Mouse (Mus musculus) neural tube, embryonic 15.5 days (tissue): Measurements from ENCODE around the gene Spint3. TPM values are rescaled to one million over a fixed set of nuclear protein-coding genes. Genes with fewer than 3 reads are reported as not detected.
"Not testable (repeated sequence)": the region's sequence is repeated elsewhere in the genome, so short reads cannot be mapped to it uniquely, and the experiment has no call there.

Experiments used
- ATAC-seq: fragments of 200-750 bp; cut with Nextera tagmentation; 2 replicates; pipeline ENCODE4 v1.8.0; 2017; ENCODE audit warnings: mild to moderate bottlenecking, moderate TSS enrichment, moderate library complexity; ENCODE audit not compliant: low FRiP score
- H3K27ac ChIP-seq: fragments of 300-500 bp; sonication (generic); replicated peaks from 2 replicates; pipeline ENCODE4 v1.5.1; 2015; ENCODE audit warnings: mild to moderate bottlenecking, inconsistent platforms
- H3K27me3 ChIP-seq: fragments of 300-500 bp; sonication (generic); replicated peaks from 2 replicates; pipeline ENCODE4 v1.6.1; 2015; ENCODE audit warnings: inconsistent platforms
- H3K36me3 ChIP-seq: fragments of 300-500 bp; sonication (generic); 2 replicates; pipeline ENCODE4 v1.6.1; 2015; ENCODE audit warnings: inconsistent platforms
- H3K4me1 ChIP-seq: fragments of 300-500 bp; sonication (generic); 2 replicates; pipeline ENCODE4 v1.6.1; 2015; ENCODE audit warnings: inconsistent platforms
- H3K4me2 ChIP-seq: fragments of 300-500 bp; sonication (generic); 2 replicates; pipeline ENCODE4 v1.6.1; 2015; ENCODE audit warnings: inconsistent platforms, mild to moderate bottlenecking, moderate library complexity
- H3K4me3 ChIP-seq: fragments of 300-500 bp; sonication (generic); replicated peaks from 2 replicates; pipeline ENCODE4 v1.5.1; 2015; ENCODE audit warnings: mild to moderate bottlenecking, inconsistent platforms
- H3K9ac ChIP-seq: fragments of 300-500 bp; sonication (generic); replicated peaks from 2 replicates; pipeline ENCODE4 v1.6.1; 2015; ENCODE audit warnings: mild to moderate bottlenecking, inconsistent platforms
- H3K9me3 ChIP-seq: fragments of 300-500 bp; sonication (generic); replicated peaks from 2 replicates; pipeline ENCODE4 v1.6.1; 2016; ENCODE audit warnings: inconsistent platforms
- WGBS: fragments of 180-500 bp; shearing (Covaris S2); methylation state at CpG from one replicate; pipeline ENCODE4 v1.1.7; 2015; ENCODE audit warnings: mixed read lengths; 5-methylcytosine and 5-hydroxymethylcytosine counted together
- polyA plus RNA-seq: library from polyadenylated mRNA; unstranded; fragments of >200 nt; fragmentation: Nextera tagmentation; extraction: Ambion mirVana; gene quantifications from 2 replicates; pipeline ENCODE4 v1.2.1, GENCODE M21; 2015

Spint3 gene
- polyA plus RNA-seq: not detected in 2 replicates

DNA sequence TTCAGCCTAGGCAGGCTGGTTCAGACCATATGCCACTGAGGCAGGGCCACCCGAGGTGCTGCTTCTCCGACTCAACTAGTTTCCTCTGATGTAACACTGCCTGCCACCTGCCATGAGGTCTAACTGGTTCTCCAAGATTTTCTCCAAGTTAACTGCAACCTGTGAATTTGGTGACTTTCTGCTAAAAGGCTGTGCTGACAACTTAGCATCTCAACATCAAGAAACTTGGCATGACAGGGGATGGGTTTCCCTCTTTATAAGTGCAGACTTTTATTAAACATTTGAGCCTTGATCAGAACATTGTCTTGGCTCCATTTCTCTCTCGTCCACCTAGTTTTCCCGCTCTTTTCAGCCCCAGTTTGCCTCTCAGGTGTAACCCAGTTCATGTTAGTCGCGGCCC is at the start of gene Spint3:
Gene Spint3, minus strand, starts transcription at position 101 of the 400 bp plus-strand sequence.
- not testable (repeated sequence) for H3K9me3 ChIP-seq, H3K4me3 ChIP-seq

DNA sequence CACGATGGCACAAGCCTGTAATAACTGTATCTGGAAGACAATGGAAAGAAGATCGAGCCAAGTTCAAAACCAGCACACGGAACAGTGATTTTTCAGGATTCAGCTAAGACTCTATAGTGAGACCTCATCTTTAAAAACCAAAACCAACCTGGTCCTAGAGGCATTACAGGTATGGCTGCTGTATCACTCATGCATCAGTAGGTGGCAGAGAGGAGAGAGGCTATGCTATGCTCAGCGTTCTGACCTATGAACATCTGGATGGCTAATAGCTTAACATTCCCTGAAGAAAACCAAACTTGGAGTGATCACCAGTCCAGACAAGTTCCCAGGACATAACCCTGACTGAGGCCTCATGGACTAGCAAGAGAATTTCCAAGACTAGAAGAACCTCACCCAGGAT is 48.5 kb upstream of the Spint3 start:
- no peaks in the 10 kb centered on the region for H3K27me3 ChIP-seq
- no peaks in the 10 kb centered on the region for H3K4me1 ChIP-seq
- H3K4me2 ChIP-seq: no peak overlapping the region
- no peak for ATAC-seq
- no peak overlapping the region for H3K4me3 ChIP-seq
- no peak overlapping the region for H3K9ac ChIP-seq
- no peaks in the 10 kb centered on the region for H3K9me3 ChIP-seq
- H3K27ac ChIP-seq: no peak overlapping the region
- 82% methylated on average over 4 of the region's 4 CpGs for WGBS
- H3K36me3 ChIP-seq: no peaks in the 10 kb centered on the region

More for the DNA sequence above, at the start of gene Spint3:
- not testable (repeated sequence) for ATAC-seq, H3K4me1 ChIP-seq, H3K27me3 ChIP-seq, H3K4me2 ChIP-seq, H3K27ac ChIP-seq, H3K36me3 ChIP-seq, H3K9ac ChIP-seq
- whole genome bisulfite sequencing: 89% methylated on average over 6 of the region's 6 CpGs

DNA sequence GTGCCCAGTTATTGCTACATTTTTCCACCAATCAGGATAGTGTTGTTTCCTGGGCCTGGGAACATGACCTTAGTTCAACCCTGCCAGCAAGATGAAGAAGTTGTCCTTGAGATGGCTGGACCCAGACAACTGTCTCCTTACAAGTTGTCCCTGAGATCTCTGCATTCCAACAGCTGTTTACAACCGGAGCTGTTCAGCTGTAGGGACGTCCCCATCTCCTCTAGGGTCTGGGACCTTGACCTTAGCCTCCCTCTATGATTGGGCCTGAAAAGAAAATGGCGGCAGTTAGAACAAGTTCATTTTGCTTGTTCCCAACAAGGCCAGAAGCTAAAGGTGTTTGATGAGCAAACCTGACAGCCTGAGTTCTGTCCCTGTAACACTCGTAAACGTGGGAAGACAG is 45.8 kb upstream of the Spint3 start:
- ATAC-seq: no peak
- H3K4me2 ChIP-seq: no peak overlapping the region
- H3K9ac ChIP-seq: no peak overlapping the region
- H3K9me3 ChIP-seq: no peaks in the 10 kb centered on the region
- no peaks in the 10 kb centered on the region for H3K36me3 ChIP-seq
- no peaks in the 10 kb centered on the region for H3K27me3 ChIP-seq
- H3K4me3 ChIP-seq: no peak overlapping the region
- H3K27ac ChIP-seq: no peak overlapping the region
- H3K4me1 ChIP-seq: no peaks in the 10 kb centered on the region
- WGBS: 86% methylated on average over 5 of the region's 5 CpGs

DNA sequence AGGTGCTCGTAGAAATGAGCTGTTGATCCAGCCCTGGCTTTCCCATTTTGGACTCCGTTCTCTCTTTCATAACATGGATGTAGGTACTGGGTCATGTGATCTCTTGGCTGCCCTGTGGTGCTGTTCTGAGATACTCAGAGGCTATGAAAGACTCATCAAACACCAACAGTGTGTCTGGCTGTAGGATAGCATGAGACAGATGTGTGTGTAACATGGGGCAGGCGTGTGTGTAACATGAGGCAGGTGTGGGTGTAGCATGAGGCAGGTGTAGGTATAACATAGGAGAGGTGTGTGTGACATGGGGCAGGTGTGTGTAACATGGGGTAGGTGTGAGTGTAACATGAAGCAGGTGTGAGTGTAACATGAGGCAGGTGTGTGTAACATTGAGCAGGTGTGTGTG is 42.1 kb upstream of the Spint3 start:
- no peak overlapping the region for H3K27ac ChIP-seq
- no peaks in the 10 kb centered on the region for H3K4me1 ChIP-seq
- H3K4me2 ChIP-seq: no peak overlapping the region
- H3K4me3 ChIP-seq: no peak overlapping the region
- no peak for ATAC-seq
- 90% methylated on average over 3 of the region's 3 CpGs for WGBS
- no peaks in the 10 kb centered on the region for H3K36me3 ChIP-seq
- no peak overlapping the region for H3K9ac ChIP-seq
- H3K9me3 ChIP-seq: no peaks in the 10 kb centered on the region
- H3K27me3 ChIP-seq: no peaks in the 10 kb centered on the region

DNA sequence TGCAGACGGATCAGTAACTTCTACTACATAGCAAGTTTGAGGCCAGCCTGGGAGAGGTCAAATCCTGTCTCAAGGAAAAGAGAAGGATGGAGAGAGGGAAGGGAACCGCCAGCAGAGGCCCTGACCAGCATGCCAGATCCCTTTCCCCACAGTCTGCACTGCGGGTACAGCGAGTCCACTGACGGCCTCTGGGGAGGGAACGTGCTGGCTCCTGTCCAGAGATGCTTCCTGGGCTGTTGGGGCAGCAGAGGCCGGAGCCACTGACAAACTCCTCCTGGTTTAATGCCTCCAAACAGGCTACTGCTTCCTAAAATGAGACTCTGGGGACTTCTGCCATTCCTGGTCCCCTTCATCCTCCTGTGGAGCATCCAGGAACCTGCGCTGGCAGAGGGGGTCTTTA is 40.2 kb upstream of the Spint3 start, which contains the start of the genes Wfdc6b and Wfdc8:
Gene Wfdc6b, plus strand, starts transcription at position 52 of the 400 bp plus-strand sequence.
Gene Wfdc8, minus strand, starts transcription at position 156 of the 400 bp plus-strand sequence.
- H3K9me3 ChIP-seq, H3K4me1 ChIP-seq, H3K4me3 ChIP-seq, ATAC-seq, H3K4me2 ChIP-seq, H3K9ac ChIP-seq, H3K36me3 ChIP-seq, H3K27me3 ChIP-seq, H3K27ac ChIP-seq: not testable (repeated sequence)
- 56% methylated on average over 8 of the region's 8 CpGs for WGBS

DNA sequence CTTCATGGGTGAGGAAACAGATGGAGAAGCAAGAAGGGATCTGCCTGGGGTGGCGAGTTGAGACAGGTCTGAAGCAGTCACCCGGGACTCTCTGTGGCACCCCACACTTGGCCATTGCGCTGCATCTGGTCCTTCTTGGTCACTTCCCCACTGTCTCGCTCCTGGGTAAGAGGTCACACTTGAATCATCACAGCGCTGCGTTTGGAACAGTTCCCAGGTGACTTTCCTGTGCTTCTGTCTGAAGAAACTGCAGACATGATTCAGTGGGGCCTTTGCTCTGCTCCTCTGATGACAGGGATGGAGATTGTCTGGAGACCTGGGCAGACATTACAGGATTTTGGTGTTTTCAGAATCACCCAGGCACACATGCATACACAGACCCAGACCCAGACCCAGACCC is 35.5 kb upstream of the Spint3 start:
- no peak overlapping the region for H3K4me3 ChIP-seq
- H3K27ac ChIP-seq: no peak overlapping the region
- no peaks in the 10 kb centered on the region for H3K27me3 ChIP-seq
- H3K9me3 ChIP-seq: no peaks in the 10 kb centered on the region
- no peaks in the 10 kb centered on the region for H3K36me3 ChIP-seq
- WGBS: 78% methylated on average over 6 of the region's 6 CpGs
- ATAC-seq: no peak
- no peak overlapping the region for H3K4me2 ChIP-seq
- H3K9ac ChIP-seq: no peak overlapping the region
- no peaks in the 10 kb centered on the region for H3K4me1 ChIP-seq

DNA sequence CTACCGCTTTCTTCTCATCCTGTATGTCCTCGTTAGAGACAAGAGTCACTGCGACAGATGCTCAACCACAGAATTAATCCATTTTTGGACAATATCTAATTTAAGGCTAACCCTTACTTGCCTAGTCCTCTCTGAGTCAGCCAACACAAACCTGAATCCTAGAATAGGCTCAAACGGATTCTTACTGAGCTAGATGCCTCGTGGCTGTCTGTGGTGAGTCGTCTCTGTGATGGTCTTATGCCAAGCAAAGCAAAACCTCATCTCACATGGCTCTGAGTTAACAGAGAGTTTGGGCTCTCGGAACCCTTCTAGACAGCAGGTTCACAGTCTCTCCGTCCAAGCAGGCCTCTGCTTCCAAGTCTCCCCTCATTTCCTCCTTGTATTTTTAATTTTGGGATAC is 31.2 kb upstream of the Spint3 start:
- Histone ChIP-seq H3K9me3 (no peaks in the 10 kb centered on the region), H3K4me3 (no peak overlapping the region), H3K27ac (no peak overlapping the region), H3K4me2 (no peak overlapping the region), H3K9ac (no peak overlapping the region), H3K27me3 (no peaks in the 10 kb centered on the region), H3K4me1 (no peaks in the 10 kb centered on the region), H3K36me3 (no peaks in the 10 kb centered on the region)
- no peak for ATAC-seq
- 92% methylated on average over 8 of the region's 8 CpGs for WGBS

DNA sequence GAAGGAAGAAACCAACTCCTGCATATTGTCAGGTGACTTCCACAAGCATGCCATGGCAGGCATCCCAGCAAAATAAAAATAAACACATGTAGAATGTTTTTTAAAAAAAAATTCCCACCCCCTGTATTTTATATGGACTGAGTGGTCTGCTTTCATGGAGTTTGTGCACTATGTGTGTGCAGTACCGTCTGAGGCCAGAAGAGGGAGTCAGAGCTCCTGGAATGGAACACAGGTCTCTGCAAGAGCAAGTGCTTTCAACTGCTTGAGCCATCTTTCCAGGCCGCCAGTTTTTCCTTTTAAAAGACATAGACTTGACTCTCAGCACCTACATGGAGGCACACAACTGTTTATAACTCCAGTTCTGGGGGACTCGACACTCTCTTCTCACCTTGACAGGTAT is 30.2 kb upstream of the Spint3 start:
- Histone ChIP-seq H3K36me3 (no peaks in the 10 kb centered on the region), H3K4me2 (no peak overlapping the region), H3K27me3 (no peaks in the 10 kb centered on the region), H3K9me3 (no peaks in the 10 kb centered on the region), H3K4me3 (no peak overlapping the region), H3K9ac (no peak overlapping the region), H3K27ac (no peak overlapping the region), H3K4me1 (no peaks in the 10 kb centered on the region)
- 92% methylated on average over 3 of the region's 3 CpGs for WGBS
- ATAC-seq: no peak

DNA sequence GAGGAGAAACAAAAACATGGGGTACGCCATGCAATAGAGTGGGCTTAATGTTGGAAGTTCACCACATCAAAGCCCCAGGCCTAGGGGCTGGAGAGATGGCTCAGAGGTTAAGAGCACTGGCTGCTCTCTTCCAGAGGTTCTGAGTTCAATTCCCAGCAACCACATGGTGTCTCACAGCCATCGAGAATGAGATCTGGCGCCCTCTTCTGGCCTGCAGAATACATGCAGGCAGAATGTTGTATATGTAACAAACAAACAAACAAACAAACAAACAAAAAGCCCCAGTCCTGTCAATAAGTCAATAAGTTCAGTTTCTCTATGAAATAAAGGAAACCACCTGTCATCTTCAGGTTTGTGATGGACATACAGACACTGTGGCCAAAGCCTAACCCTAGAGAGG is 26.9 kb upstream of the Spint3 start:
- no peaks in the 10 kb centered on the region for H3K27me3 ChIP-seq
- H3K4me3 ChIP-seq: no peak overlapping the region
- H3K36me3 ChIP-seq: no peaks in the 10 kb centered on the region
- H3K9me3 ChIP-seq: no peaks in the 10 kb centered on the region
- H3K4me2 ChIP-seq: no peak overlapping the region
- WGBS: 61% methylated on average over 3 of the region's 3 CpGs
- no peak for ATAC-seq
- H3K4me1 ChIP-seq: no peaks in the 10 kb centered on the region
- H3K27ac ChIP-seq: no peak overlapping the region
- H3K9ac ChIP-seq: no peak overlapping the region

DNA sequence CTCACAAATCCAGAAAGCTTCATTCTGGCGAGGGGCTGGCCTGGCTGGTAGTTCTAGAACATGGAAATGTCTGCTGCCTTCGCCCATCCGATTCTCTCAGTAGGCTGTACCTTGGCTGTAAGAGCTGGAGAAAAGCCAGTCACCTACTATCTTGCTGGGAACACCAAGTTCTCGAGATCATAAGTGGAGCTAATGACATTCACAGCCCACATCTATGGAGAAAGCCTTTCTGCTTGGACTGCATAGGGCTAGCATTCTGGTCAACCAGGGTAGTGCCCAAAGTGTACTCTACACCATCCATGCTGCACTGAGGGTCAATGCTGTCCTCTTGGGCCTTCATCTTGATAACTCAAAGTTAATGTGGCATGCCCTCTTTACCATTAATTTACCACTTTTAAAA is 20.2 kb upstream of the Spint3 start, which contains the start of gene Eppin:
Gene Eppin, minus strand, starts transcription at position 101 of the 400 bp plus-strand sequence.
- H3K27me3 ChIP-seq: no peaks in the 10 kb centered on the region
- H3K4me2 ChIP-seq: no peak within 1 kb of the TSS
- H3K4me1 ChIP-seq: no peaks in the 10 kb centered on the region
- 79% methylated on average over 4 of the region's 4 CpGs for WGBS
- no peak for ATAC-seq
- H3K4me3 ChIP-seq: no peak within 1 kb of the TSS
- no peaks in the 10 kb centered on the region for H3K36me3 ChIP-seq
- no peaks in the 10 kb centered on the region for H3K9me3 ChIP-seq
- no peak within 1 kb of the TSS for H3K9ac ChIP-seq
- no peak within 1 kb of the TSS for H3K27ac ChIP-seq

DNA sequence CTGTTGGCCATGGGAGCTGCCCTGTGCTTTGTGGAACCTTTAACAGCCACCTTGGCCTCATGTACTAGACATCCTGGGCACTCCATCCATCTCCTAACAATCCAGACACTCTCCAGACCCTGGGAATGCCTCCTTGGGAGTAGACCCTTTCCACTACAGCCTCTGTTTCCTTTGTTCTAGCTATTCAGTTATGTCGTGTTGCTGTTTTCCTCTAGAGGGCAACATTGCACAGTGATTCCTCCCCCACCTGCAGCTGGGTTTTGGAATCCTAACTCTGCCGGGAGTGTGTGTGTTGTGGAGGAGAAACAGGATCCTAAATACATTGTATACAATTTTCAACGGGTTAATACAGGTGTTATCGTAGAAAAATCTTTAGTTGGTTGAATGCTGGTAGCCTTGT is 18.8 kb upstream of the Spint3 start:
- no peak for ATAC-seq
- H3K4me1 ChIP-seq: no peaks in the 10 kb centered on the region
- no peaks in the 10 kb centered on the region for H3K27me3 ChIP-seq
- H3K36me3 ChIP-seq: no peaks in the 10 kb centered on the region
- no peak overlapping the region for H3K9ac ChIP-seq
- H3K27ac ChIP-seq: no peak overlapping the region
- 10% methylated on average over 4 of the region's 4 CpGs for WGBS
- H3K9me3 ChIP-seq: no peaks in the 10 kb centered on the region
- no peak overlapping the region for H3K4me3 ChIP-seq
- H3K4me2 ChIP-seq: no peak overlapping the region

DNA sequence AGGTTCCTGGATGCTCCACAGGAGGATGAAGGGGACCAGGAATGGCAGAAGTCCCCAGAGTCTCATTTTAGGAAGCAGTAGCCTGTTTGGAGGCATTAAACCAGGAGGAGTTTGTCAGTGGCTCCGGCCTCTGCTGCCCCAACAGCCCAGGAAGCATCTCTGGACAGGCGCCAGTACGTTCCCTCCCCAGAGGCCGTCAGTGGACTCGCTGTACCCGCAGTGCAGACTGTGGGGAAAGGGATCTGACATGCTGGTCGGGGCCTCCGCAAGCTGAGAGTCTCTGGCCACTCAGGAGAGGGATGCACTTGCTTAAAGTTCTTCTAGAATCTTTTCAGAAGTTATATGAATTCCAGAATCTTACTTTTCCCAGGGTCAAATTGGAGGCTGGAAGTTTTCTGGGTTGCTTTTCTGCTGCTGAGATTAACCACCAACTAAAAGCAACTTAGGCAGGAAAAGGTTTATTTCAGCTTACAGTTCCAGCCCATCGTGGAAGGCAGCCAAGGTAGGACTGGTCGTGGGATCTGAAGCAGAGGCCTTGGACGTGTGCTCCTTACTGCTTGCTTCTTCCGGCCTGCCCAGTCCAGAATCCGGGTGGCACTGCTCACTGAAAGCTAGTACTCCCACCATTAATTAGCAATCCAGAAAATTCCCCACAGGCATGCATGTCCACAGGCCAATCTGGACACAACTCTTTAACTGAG is 11.9 kb upstream of the Spint3 start, which contains the start of gene Wfdc6a:
Gene Wfdc6a, minus strand, starts transcription at position 423 of the 701 bp plus-strand sequence.
- H3K4me3 ChIP-seq, H3K4me1 ChIP-seq, H3K36me3 ChIP-seq, ATAC-seq, H3K27ac ChIP-seq, H3K9me3 ChIP-seq, H3K27me3 ChIP-seq, H3K4me2 ChIP-seq, H3K9ac ChIP-seq: not testable (repeated sequence)
- 65% methylated on average over 13 of the region's 13 CpGs for WGBS
